Mouse (Mus musculus) spleen, adult 18-20 months (tissue): ENCODE measurements around the gene Btbd9.

Experiments
- DNase-seq, 2 experiments: peaks; one replicate each; pipeline ENCODE4 v3.0.0; 2022; ENCODE audit warnings: mixed read lengths in 2 of 2

The Btbd9 gene

DNA sequence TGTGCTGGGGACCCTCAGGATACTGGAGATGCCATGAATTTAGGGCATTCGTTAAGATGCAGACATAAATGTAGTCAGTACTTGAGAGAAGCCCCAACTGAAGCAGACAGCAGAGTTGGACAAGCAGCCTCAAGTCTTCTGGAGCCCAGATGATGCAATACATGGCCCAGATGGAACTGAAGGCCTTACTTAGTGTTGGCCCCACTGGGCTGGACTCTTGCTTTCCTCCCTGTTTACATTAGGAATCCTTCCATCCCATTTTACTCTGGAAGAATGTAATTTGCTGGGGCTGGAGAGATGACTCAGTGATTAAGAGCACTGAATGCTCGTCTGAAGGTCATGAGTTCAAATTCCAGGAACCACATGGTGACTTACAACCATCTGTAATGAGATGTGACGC is 136.6 kb downstream of the Btbd9 start:
- DNase-seq: no peak

DNA sequence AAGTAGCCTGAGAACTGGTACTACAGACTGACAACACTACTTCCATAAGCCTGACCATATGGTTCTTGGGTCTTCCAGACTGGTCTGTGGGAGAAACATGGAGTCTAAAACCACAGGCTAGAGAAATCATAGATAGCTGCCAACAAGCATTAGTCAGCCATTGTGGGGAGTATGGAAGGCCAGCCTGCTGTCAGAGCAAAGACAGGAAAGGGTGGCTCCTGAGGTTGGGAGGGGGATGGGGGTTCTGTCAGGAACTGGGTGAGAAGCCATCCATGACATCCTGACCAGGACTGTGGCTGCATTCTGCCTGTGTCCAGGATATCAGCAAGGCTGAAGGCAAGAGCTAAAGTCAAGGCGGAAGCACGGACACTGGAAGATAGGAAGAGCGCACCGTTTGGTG is 137.5 kb downstream of the Btbd9 start:
- no peak for DNase-seq

DNA sequence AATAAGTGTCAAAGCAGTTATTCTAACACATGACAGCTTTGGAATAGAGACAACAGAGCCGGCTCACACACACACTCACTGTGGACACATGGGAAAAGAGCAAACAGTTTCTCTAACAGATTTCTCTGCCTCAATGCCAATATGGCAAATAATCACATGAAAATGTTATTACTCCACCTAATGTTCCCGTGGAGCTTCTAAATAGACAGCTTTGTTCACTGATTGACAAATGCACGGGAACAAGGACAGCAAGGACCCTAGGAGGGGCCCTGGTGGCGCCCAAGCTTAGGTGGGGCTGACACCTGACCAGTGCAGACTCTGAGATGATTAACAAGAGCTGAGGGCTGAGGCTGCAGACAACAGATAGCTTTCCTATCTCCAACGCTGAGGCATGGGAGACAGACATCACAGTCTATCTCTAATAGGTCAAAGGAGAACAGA is 140.2 kb downstream of the Btbd9 start:
- no peak for DNase-seq

DNA sequence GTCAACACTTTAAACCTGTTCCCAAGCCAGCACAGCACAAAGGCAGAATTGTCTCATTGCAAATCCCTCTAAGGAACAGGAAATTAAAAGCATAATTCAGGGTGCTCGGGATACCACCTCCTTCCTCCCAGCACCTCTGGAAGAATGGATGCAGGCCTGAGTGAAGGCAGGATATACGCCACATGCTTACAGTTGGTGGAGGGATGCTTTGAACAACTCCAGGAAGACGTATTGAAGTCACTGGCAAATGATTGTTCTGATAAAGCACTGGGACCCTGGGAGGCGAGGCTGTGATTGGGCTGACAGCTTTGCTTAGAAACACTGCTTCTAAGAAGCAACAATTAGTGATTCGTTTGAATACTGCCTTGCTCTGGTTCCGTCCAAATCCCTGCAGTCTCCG is 140.8 kb downstream of the Btbd9 start:
- DNase-seq: no peak

DNA sequence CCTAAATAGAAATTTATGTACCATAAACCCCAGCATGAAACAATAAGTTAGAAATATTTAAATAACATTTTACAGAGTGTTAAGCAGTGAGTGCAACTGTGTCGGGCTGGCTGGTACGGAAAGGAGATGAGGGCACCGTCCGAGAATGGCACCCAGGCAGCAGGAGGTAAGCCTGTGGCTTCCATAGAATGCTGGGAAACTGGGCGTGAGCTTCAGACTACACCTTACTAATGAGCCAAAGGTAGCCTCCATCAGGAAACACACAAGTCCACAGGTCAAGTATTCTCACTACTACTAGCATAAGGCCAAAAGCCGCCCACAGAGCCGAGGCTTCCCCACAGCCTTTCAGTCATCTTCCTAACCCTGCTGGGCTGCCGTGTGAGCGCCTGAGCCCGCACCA is 144.2 kb downstream of the Btbd9 start:
- no peak for DNase-seq

DNA sequence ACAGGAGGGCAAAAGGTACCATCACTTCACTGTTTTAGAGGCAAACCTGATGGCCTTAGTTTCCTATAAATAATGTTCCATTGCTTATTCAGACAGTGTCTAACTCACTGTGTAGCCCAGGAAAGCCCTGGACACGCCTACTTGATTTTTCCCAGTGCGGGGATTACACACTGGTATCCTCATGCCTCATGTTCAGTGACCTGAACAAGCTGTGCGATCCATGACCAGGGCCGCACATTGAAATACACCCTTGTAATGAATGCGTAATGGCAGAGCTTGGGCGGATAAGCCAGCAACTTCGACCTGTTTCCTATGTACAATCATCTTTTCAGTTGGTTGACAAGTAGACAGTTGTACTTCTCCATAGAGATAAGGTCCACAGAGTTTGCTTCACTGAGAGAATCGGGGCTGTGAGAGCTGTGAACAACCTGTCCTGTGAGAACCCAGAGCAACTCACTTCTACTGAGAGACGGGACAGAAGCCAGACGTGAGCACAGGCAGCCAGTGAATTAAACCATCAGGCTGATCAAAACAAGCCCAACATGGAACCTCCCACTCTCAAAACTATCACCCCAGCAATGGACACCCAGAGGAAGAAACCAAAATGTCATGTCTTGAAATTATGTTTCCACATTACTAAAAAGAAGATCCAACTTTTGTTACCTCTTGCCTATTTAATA is 145.2 kb downstream of the Btbd9 start:
- no peak for DNase-seq

DNA sequence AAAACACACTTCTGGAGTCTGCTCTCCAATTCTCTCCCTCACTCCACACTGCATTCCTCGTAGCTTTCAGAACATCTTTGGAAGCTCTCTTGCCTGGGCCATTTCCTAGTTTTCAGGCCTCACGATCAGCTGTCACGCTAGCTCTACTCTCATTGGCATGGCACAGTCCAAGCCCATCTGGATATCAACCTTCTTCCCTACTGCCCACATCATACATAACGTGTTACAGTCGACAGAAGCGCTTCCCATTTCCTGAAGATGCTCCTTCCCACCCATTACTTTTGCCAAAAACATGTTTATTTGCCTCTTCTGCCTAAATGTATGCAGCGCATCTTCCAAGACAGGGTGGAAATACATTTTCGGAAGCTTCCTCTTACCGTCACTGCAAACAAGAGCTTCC is 147.6 kb downstream of the Btbd9 start:
- DNase-seq: no peak

DNA sequence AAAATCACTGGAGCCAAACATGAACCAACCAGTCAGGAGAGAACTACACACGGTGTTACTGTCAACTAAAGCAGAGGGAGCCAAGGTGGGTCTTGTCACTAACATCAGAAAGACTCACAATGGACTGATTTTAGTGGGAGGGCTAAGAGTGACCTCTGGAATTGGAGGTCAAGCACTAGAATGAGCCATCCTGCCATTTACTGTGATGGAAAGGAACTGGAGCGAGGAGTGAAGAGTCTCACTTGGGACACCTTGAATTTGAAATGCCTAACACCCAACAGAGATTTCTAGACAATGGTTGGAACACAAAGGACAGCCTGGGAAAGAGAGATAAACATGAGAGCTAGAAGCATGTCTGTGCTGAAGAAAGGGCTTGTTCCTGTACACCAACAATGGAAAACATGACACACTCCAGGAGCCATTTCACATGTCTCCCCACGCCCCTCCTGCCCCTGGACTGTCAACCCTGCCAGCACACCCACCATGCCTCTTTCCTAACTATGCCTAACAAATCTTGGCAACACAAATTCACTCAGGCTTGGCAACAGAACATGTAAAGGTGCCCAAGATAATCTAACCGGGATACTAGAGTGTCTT is 152.9 kb downstream of the Btbd9 start:
- no peak for DNase-seq

DNA sequence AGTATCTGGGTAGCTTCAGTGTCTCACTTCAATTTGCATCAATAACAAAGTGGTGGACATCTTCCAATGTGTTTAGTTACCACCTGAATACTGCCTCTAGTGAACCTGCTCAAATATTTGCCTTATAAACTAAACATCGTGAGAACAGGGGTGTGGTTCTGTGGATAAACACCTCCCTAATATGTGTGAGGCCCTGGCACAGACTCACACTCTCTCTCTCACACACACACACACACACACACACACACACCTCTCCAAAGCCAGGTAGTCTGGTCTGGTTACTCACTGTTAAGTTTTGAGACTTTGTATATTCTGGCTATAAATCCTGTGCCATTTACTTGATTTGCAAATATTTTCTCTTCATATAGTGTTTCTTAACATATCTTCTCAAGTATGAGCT is 154.0 kb downstream of the Btbd9 start:
- DNase-seq: no peak

DNA sequence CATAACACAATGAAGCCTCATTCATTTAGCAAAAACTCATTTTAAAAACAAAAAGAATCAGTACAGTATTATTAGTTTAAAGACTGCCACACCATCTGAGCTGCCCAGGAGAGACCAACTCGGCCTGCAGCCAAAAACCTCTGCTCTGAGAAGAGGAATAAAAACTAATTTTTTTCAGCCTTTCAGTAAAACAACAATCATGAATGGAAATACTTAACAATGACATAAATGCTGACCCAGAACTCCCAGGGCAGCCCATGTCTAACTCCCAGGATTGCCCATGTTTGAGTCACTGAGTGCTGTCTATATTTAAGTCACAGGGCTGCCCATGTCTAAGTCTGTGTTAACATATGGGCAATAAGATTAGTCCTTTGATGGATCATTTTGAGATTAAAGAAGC is 155.0 kb downstream of the Btbd9 start:
- no peak for DNase-seq

DNA sequence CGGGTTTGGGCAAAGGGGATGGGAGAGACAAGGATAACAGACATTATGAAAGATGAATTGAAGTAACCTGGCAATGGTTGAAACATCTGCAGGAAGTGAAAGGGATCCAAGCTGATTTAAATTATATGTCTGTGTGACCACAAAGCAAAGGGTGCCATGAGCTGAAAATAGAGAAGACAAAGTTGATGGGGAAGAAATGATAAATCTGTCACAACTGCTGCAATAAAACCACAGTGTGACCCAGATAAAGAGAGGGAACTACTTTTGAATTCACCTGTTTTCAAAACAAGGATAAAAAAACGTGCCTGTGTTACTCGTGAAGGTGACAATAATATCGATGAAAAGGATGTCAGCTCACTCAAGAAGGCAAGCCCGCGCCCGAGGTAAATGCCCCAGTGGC is 156.8 kb downstream of the Btbd9 start:
- no peak for DNase-seq

DNA sequence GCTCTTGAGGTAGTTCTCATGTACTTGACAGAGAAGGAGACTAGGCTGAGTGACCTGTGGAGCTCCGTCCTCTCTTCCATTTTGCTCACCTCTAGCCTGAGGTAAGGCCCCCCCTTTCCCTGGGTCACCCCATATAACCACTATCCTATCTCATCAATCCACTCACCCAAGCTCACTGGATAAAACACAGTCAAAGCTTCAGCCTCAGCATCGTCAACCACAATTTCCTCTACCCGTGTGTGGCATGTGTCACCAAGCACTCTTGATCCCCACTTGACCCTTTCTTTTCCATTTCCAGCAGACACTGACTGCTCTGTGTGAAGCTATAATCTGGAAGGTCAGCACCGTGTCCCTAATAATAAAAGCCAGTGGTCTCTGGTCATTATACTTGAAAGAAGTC is 157.8 kb downstream of the Btbd9 start:
- DNase-seq: no peak

DNA sequence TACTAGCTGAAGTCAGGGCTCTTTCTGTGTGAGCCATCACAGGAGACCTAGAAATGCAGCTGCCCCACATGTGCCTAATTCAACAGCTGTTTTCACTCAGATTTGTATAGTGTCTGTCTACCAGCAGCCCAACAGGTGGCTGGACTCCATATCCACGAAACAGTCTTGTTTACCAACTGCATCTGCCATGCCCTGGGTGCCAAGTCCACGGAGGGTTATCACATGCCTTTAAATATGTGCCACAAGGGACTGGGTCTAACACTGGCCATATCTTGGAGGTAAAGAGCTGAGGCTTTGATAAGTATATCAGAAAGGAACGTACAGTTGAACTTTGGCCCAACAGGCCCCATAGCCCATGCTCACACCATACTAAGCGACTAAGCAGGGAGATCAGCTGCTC is 159.2 kb downstream of the Btbd9 start:
- DNase-seq: no peak

DNA sequence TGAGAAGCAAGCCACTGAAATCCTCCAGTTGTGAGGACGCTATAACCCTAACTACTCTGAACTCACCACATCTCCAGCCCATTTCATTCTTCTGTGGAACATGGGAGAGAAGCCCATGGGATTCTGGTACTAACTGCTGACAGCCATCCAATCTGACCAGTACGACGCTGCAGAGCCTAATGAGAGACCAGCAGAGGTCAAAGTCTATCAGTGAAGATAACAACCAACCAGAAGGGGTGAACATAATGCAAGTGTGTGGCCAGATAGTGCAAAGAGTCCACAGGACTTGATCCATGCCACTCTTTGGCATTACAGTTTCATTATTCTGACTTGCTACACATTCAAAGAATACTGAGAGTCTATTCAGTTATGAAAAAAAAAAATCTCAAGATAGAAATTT is 160.6 kb downstream of the Btbd9 start:
- DNase-seq: no peak

DNA sequence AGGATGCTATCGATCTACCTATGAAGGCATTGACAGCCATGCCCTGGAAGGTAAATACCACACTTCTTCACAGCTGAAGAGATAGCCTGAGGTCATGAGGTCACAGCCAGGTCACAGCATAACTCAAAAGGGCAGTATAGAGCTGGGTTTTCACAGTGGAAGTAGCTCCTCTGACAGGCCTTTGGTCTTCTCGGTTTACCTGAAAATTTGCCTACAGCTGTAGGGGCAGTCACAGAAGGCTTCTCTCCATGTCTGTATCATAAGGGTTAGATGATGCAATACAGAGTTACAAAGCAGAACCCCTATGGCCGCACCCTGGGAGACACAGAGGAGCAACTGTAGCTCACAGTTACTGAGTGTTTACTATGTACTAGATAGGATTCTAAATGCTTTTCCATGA is 163.3 kb downstream of the Btbd9 start:
- DNase-seq: no peak

DNA sequence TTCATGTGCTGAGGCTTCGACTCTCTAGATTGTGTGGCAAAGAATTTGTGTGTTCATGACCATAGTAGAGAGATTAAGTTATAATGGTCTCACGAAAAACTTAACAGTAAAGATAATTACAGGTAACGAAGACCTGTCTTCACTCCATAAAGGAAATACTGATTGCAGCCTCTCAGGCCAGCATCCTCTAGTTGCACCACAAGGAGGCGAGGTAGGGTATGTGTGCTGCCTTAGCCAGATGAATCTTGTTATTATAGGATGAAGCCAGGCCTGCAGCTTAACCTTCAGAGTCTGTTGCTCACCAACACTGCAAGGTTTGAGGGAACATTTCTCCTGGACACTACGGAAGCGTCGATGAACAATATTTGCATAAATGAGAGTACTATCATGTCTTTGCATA is 170.3 kb downstream of the Btbd9 start:
- no peak for DNase-seq

DNA sequence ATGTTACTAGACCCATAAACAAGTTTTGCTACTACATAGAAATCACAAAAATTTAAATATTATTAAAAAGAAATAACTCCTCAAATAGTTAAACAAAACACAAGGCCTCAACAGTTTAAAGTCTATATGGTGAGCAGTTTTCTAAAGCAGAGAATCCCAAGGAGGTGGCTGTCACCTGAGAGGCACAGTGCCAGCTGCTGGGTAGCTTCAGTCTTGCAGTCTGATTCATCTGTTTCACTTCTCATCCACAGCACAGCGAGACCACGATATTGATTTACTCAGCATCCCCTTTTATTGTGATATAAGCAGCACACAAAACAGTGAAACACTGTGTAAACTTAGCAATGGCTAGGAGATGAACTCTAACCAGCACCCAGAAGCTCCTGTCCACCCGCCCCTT is 173.4 kb downstream of the Btbd9 start:
- DNase-seq: no peak

DNA sequence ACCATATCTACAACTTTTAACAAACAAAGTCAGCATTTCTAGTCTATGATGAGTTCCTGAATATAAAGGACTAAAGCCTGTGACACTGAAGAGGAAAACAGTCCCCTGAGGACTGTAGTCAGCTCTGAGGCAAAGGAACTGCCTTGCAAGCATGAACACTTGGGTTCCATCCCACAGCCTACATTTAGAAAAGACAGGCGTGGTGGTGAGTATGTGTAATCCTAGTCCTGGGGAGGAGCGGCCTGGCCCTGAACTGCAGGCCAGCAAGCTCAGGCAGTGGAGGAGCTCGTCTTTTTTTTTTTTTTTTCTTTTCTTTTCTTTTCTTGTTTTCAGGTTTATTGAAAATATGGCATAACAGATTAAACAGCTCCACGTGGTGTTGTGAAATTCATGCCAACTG is 181.0 kb downstream of the Btbd9 start:
- no peak for DNase-seq

DNA sequence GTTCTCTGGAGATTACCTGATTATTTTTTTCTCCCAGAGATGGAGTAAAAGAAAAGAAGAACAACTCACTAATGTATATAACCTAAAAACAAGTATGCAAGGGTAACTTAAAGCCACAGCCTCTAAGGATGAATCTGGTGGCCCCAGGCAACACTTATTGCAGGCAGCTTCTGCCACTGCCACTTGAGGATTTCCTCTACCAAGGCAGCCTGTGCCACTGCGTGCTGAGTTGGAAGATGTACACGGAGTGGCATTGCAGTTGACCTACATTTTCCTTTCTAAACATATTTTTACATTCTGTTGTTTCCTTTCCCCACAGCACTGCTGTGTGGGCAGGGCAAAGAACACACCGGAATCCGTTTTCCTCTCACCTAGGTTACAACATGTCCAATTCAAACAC is 184.3 kb downstream of the Btbd9 start:
- no peak for DNase-seq

DNA sequence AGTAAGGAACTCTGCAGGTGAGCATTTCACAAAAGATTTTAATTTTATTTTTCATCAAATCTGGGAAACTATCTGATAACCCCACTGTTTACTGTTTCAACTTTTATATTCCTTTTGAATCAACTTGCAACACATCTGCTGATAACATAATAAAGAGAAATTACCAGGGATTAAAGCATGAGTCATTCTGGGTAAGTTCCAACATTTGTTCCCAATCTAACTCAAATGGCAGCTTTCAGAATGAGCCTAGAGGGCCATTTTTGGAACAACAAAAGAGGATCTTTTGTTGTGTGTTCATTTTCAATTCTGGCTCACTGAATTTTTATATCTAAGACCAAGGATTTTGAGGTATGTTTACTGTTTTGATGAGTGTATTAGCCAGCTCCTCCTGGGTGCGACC is 185.1 kb downstream of the Btbd9 start:
- DNase-seq: no peak

DNA sequence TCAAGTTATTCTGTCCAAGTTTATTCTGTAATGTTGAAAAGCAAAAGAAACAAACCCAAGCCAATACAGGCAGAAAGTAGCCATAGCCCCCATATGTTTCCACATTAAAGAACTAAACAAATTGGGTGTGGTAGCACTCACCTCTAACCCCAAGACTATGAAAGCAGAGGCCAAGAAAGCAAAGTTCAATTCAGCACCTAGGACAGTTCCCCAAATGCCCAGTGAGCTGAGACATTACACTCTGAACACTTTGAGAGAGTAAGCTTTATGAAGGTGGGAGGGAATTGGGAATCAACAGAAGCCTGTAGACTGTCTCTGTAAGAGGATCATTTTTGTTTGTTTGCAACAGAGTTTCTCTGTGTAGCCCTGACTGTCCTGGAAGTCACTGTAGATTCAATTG is 186.6 kb downstream of the Btbd9 start:
- DNase-seq: no peak

DNA sequence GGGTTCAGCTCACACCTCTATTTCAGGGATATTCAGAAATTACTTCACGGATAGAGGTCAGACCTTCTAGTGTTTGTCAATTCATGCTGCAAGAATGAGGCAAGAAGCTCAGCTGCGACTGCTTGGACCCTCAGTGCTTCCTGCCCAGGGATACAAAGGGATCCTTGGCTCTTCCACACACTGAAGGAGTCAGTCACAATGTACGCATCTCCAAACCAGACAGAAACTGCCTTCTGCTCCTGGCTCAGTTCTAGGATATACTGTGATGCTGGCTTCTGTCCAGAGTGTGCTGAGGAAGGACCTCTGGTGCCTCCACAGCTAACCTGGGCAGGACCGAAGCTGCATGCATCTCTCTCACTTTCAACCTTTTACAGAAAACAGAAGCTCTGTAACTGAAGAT is 187.5 kb downstream of the Btbd9 start:
- DNase-seq: no peak

DNA sequence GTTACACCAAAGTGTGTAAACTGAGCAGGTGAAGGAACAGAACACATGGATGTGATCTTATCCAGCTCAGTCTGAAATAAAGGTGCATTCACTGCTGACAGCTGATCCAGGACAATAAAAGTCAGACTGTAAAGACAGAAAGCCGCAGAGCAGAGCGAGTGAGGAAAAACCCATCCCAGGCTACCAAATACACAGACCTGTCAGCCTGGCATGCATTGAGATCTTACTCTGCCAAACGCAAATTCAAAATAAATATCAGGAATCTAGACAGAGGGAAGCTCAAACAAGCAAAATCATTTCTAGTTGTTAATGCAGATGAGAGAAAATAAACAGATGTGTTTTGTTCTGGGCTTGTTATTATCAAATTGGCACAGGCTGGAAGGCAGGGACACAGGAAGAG is 187.9 kb downstream of the Btbd9 start:
- no peak for DNase-seq

DNA sequence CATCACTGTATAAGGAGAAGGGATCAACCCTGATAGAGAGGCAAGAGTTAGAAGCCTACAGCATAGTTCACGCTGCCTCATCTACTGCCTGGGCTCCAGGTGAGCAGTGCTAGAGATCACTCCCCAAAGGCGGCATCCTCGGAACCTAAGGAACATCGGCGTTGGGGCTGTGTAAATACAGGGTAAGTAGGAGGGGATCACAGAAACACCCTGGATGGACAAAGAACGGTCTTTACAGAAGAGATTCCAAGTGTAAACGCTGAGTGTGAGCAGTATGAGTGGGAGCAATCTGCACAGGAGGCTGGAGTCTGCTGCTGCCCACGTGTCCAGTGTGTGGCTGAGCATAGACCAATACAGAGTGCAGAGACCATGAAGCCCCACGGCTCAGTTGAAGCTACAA is 190.0 kb downstream of the Btbd9 start:
- DNase-seq: no peak

DNA sequence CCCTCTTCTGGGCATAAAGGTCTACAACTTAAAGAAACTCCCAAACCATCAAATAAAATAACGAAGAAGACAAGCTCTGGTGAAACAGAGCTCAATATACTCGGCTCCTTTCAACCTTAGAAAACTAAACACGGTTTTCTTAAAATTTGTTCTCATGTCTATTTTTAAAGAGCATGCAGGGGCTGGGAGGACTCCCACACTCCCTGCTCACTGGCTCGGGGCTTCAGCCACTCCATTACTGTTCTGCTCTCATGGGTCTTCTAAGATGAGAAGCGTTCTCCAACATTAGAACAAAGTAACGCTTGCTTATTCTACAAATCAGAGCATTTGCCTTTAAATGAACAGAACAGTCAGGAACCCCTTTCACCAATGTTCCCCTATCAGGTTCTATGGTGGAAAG is 192.6 kb downstream of the Btbd9 start:
- DNase-seq: no peak
